In genomic region chr10:92246785-92247448, GRCm38 (mm10) we compare ENCODE assay signal across 13 mouse cellular contexts.
A peak's percentile ranks its signal among the peaks of the same experiment; 100 is the strongest.
DNase-seq lines count a peak whose midpoint lies in the region; ATAC-seq and TF ChIP-seq lines count a peak whose summit lies in the region.
"Had no signal": no experiment of that assay in that cellular context is flagged by ENCODE, and none has a peak within 500 bp of the region (broad histone marks: within the 10 kb centered on the region; RNA-seq: fewer than 3 reads in every experiment).

No protein-coding gene starts in this region.

- H3K27me3 ChIP-seq in hindbrain, embryonic 11.5 days (ENCODE audit: control insufficient read depth, insufficient read depth, low read length), result no peaks in the 10 kb centered on the region
- H3K27me3 ChIP-seq in midbrain, embryonic 16.5 days (ENCODE audit: control insufficient read depth, insufficient read depth, low read depth, low read length), result no peaks in the 10 kb centered on the region
- H3K27me3 ChIP-seq: CH12.LX; embryonic facial prominence, embryonic 15.5 days; limb, embryonic 13.5 days had no signal

- H3K9ac ChIP-seq in hindbrain, embryonic 11.5 days (ENCODE audit: low read depth, low read length), result no peak overlapping the region
- no peak overlapping the region for H3K9ac ChIP-seq in midbrain, embryonic 16.5 days (ENCODE audit: low read depth, low read length)
- H3K9ac ChIP-seq: embryonic facial prominence, embryonic 15.5 days; limb, embryonic 13.5 days had no signal

- intact Hi-C loops in gastrocnemius, postnatal 14 days (cut with DNase I; ENCODE audit: low total_unique reads), result no loop called here

- 22% methylated on average over 7 of the region's 7 CpGs for WGBS in hindbrain, embryonic 11.5 days
- WGBS in midbrain, embryonic 16.5 days, result 4% methylated on average over 7 of the region's 7 CpGs

- H3K4me3 ChIP-seq in layer of hippocampus, adult 2 months, result no peak overlapping the region
- H3K4me3 ChIP-seq in hindbrain, embryonic 11.5 days (ENCODE audit: low read depth, low read length), result no peak overlapping the region
- H3K4me3 ChIP-seq in midbrain, embryonic 16.5 days (ENCODE audit: low read depth, low read length), result no peak overlapping the region
- H3K4me3 ChIP-seq: embryonic facial prominence, embryonic 15.5 days; limb, embryonic 13.5 days had no signal

- H3K9me3 ChIP-seq in hindbrain, embryonic 11.5 days (ENCODE audit: control insufficient read depth, low read length), result no peaks in the 10 kb centered on the region
- H3K9me3 ChIP-seq in midbrain, embryonic 16.5 days (replicated peaks; ENCODE audit: control insufficient read depth, low read length, poor library complexity, severe bottlenecking), result no peaks in the 10 kb centered on the region
- H3K9me3 ChIP-seq: embryonic facial prominence, embryonic 15.5 days; limb, embryonic 13.5 days had no signal

- 0 out of 2 replicates have a peak, but pooled peaks cover 2% of the 10 kb centered on the region for H3K4me1 ChIP-seq in hindbrain, embryonic 11.5 days (replicated peaks; ENCODE audit: control insufficient read depth, insufficient read depth, low read length)
- H3K4me1 ChIP-seq in midbrain, embryonic 16.5 days (ENCODE audit: control insufficient read depth, insufficient read depth, low read length), result peaks cover 18% of the 10 kb centered on the region

- no peak for TF ChIP-seq POLR2A in brain, embryonic 14.5 days (IDR thresholded peaks at IDR 0.05; ENCODE audit: borderline replicate concordance, extremely low read depth, insufficient read depth, insufficient read length, poor library complexity, severe bottlenecking)

- ATAC-seq in hindbrain, embryonic 11.5 days (ENCODE audit: low FRiP score), result peak; percentile 71
- ATAC-seq in midbrain, embryonic 16.5 days, result no peak

- TF ChIP-seq CTCF in layer of hippocampus, adult 2 months (conservative IDR thresholded peaks at IDR 0.05), result no peak
- no peak for TF ChIP-seq CTCF in brain, embryonic 14.5 days (IDR thresholded peaks at IDR 0.05; ENCODE audit: borderline replicate concordance, extremely low read depth, insufficient read depth, insufficient read length)

- peak overlapping the region; percentile 69; the same call in 1 of the 2 replicates for H3K27ac ChIP-seq in layer of hippocampus, adult 2 months
- peak overlapping the region; percentile 67; the same call in 1 of the 2 replicates for H3K27ac ChIP-seq in hindbrain, embryonic 11.5 days (ENCODE audit: low read depth, low read length)
- H3K27ac ChIP-seq in midbrain, embryonic 16.5 days (ENCODE audit: low read length), result peak overlapping the region; percentile 54; the same call in 1 of the 2 replicates
- H3K27ac ChIP-seq: embryonic facial prominence, embryonic 15.5 days; limb, embryonic 13.5 days had no signal

- H3K36me3 ChIP-seq in hindbrain, embryonic 11.5 days (ENCODE audit: control insufficient read depth, insufficient read depth, low read length), result no peaks in the 10 kb centered on the region
- no peaks in the 10 kb centered on the region for H3K36me3 ChIP-seq in midbrain, embryonic 16.5 days (ENCODE audit: control insufficient read depth, insufficient read depth, low read length)
- H3K36me3 ChIP-seq: embryonic facial prominence, embryonic 15.5 days; limb, embryonic 13.5 days had no signal

- H3K4me2 ChIP-seq in hindbrain, embryonic 11.5 days (replicated peaks; ENCODE audit: low read depth, low read length), result no peak overlapping the region
- H3K4me2 ChIP-seq in midbrain, embryonic 16.5 days (ENCODE audit: low read length), result no peak overlapping the region
- H3K4me2 ChIP-seq: embryonic facial prominence, embryonic 15.5 days; limb, embryonic 13.5 days had no signal

- DNase-seq in layer of hippocampus, adult 2 months (ENCODE audit: low spot score in 2 of 2), result peak in 1 of 2 experiments; percentile 21
- DNase-seq in layer of hippocampus, postnatal 25 days (ENCODE audit: extremely low spot score in 1 of 2, low spot score in 1 of 2), result no peak
- DNase-seq in brain, embryonic 14.5 days (ENCODE audit: low read depth), result peak; percentile 83
- peak; percentile 35 for DNase-seq in hindbrain, embryonic 11.5 days (ENCODE audit: low spot score)
- no peak for DNase-seq in gastrocnemius, postnatal 14 days
- DNase-seq in adrenal gland, adult 18-20 months (ENCODE audit: low spot score in 2 of 2), result no peak
- no peak for DNase-seq in ovary, postnatal 10 days (ENCODE audit: low spot score)
- DNase-seq: cerebellum, adult 11-12 months; heart, adult 18-20 months had no signal

Comparison
In these comparisons a context has a peak if more than half of its experiments do, and no peak if none do; other contexts are left out.
1. DNase-seq: peak in brain, embryonic 14.5 days (single experiment) and hindbrain, embryonic 11.5 days (single experiment); none in layer of hippocampus, postnatal 25 days (0 of 2), gastrocnemius, postnatal 14 days (single experiment), adrenal gland, adult 18-20 months (0 of 2) and ovary, postnatal 10 days (single experiment).
2. Peak in every context shown above with its lines, with median percentiles within 50 percentile points of each other: H3K27ac ChIP-seq.